Mouse (Mus musculus): ENCODE measurements at regions not wholly inside any gene's neighbourhood (a gene's known extent, or its start where the extent isn't known, plus 50 kb on each side); places are given as distances from the start of the nearest gene placed in this dataset.

DNA sequence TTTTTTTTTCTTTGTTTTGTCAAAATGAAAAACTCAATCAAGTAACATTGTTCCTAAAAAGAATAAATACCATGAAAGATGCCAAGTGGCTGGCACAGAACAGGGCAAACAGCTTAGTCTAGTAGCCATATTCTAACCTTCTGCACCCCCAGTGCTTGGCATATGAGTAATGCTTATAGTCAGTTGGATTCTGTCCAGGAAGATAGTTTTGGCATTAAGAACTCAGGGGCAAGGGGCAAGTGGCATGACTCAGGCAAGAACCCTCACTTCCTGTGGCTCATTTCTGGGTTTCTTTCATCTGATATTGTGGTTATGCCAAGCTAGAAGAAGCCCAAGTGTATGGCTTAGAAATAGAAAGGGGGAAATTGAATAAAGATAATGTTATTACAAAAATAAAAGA, 314.1 kb upstream of the Maf start:
- TF ChIP-seq CTCF (IDR thresholded peaks at IDR 0.05; ENCODE audit: borderline replicate concordance, insufficient read depth, low read depth, low read length) (no peak), POLR2A (IDR thresholded peaks at IDR 0.05; ENCODE audit: borderline replicate concordance, insufficient read depth, low read length) (no peak)

All from cerebellum, adult 2 months (tissue).